ENCODE assay signal across 13 mouse cellular contexts in the genomic region with DNA sequence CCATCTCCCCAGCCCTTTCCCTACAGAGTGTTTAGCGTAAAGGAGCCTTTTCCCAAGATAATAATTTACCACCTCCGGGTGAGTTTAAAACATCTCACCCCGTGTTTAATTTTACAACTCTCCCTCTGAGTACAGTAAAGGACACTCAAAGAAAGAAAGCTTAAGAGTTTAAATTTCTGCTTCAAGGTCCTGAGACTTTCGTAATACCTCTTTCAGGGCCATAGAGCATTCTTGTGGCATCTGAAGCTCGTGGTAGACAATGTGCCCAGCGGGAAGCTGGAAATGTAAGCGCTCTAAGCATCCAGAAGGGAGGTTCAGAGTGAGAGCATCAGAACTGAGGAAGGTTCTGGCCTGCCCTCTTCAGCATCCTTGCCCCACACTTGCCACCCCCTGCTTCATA.
"Had no signal": no experiment of that assay in that cellular context is flagged by ENCODE, and none has a peak within 500 bp of the region (broad histone marks: within the 10 kb centered on the region; RNA-seq: fewer than 3 reads in every experiment).

No protein-coding gene starts in this region.

- H3K9me3 ChIP-seq: kidney, embryonic 15.5 days; limb, embryonic 13.5 days; midbrain, embryonic 10.5 days; neural tube, embryonic 12.5 days had no signal

- H3K36me3 ChIP-seq: kidney, embryonic 15.5 days; limb, embryonic 13.5 days; midbrain, embryonic 10.5 days; neural tube, embryonic 12.5 days had no signal

- H3K9ac ChIP-seq: kidney, embryonic 15.5 days; limb, embryonic 13.5 days; liver, embryonic 14.5 days; lung, embryonic 14.5 days; neural tube, embryonic 12.5 days had no signal

- DNase-seq: kidney, adult 2 months; kidney, postnatal 14 days; layer of hippocampus, adult 9-11 months; left cerebral cortex, postnatal 4 days; lung, embryonic 14.5 days; midbrain, embryonic 14.5 days; thymus, postnatal 4 days had no signal

- H3K4me1 ChIP-seq: kidney, embryonic 15.5 days; neural tube, embryonic 12.5 days had no signal

- H3K4me2 ChIP-seq: kidney, embryonic 15.5 days; limb, embryonic 13.5 days; lung, embryonic 14.5 days; neural tube, embryonic 12.5 days had no signal

- H3K4me3 ChIP-seq: kidney, embryonic 15.5 days; limb, embryonic 13.5 days; midbrain, embryonic 10.5 days; neural tube, embryonic 12.5 days had no signal

- H3K27ac ChIP-seq: kidney, embryonic 15.5 days; limb, embryonic 13.5 days; liver, embryonic 14.5 days; midbrain, embryonic 10.5 days; neural tube, embryonic 12.5 days; stomach, postnatal 0 days had no signal

- H3K27me3 ChIP-seq: kidney, embryonic 15.5 days; limb, embryonic 13.5 days; neural tube, embryonic 12.5 days had no signal
